Mouse (Mus musculus): ENCODE data around the gene Mlf1. TPM values are rescaled to one million over a fixed set of nuclear protein-coding genes. Genes with fewer than 3 reads are reported as not detected.

The Mlf1 gene
- polyA plus RNA-seq, 1 experiment from 2014 or later = 35.2 TPM

GRCm38 (mm10) chr3:67358376-67358775 is 15.5 kb upstream of the Mlf1 start:
- ATAC-seq = no peak
- H3K9me3 ChIP-seq (ENCODE audit: control insufficient read depth, low read length) = no peaks in the 10 kb centered on the region
- H3K4me3 ChIP-seq (ENCODE audit: low read length) = no peak overlapping the region
- no peaks in the 10 kb centered on the region for H3K27me3 ChIP-seq (replicated peaks; ENCODE audit: control insufficient read depth, insufficient read depth, low read length)
- 54% methylated on average over 7 of the region's 7 CpGs for WGBS
- no peak overlapping the region for H3K9ac ChIP-seq (ENCODE audit: low read depth, low read length)
- H3K4me1 ChIP-seq (ENCODE audit: control insufficient read depth, insufficient read depth, low read depth, low read length) = no peaks in the 10 kb centered on the region
- no peak overlapping the region for H3K4me2 ChIP-seq (ENCODE audit: low read length)
- no peaks in the 10 kb centered on the region for H3K36me3 ChIP-seq (ENCODE audit: control insufficient read depth, insufficient read depth, low read length)
- no peak overlapping the region for H3K27ac ChIP-seq (ENCODE audit: low read depth, low read length)

DNA sequence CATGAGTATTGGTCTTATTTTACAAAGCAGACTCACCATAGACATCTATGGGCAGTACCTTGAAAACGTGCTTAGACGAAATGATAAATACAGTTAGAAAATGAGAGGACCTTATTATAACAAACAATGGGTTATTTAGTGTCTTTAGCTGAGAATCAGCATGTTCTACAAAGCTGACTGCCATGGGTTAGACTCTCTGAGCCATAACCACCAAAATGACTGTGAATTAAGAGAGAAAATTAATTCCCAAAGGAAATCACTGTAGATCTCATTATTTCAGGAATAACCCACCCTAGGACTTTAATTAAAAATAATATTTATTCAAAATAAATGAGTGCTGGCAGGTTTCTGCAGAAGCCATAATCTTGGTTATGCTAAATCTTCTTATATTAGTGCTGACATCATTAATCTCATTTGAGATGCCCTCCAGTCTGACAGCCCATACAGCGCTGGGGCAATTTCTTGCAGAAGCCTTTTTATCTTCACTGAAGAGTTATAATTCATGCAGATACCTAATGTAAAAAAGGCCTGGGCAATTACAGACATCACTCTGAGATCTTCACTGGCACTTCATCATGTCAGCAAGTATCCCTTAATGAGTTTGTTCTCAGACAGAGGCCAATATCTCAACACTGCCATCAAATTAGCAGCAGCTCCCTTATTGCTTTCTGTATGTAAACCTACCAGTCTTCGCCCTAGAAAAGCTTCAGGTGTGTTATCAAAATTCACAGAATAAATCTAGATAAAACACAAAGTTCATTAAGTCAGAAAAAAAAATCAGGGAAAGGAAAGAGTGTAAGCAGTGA is 7.6 kb upstream of the Mlf1 start:
- peak; percentile 76 for ATAC-seq
- no peak overlapping the region for H3K27ac ChIP-seq (ENCODE audit: low read depth, low read length)
- no peak overlapping the region for H3K9ac ChIP-seq (ENCODE audit: low read depth, low read length)
- no peaks in the 10 kb centered on the region; the same call in 1 of the 2 replicates for H3K27me3 ChIP-seq (replicated peaks; ENCODE audit: control insufficient read depth, insufficient read depth, low read length)
- no peak overlapping the region for H3K4me2 ChIP-seq (ENCODE audit: low read length)
- WGBS = 61% methylated on average over 4 of the region's 4 CpGs
- H3K4me1 ChIP-seq (ENCODE audit: control insufficient read depth, insufficient read depth, low read depth, low read length) = no peaks in the 10 kb centered on the region
- no peaks in the 10 kb centered on the region for H3K36me3 ChIP-seq (ENCODE audit: control insufficient read depth, insufficient read depth, low read length)
- no peak overlapping the region for H3K4me3 ChIP-seq (ENCODE audit: low read length)
- H3K9me3 ChIP-seq (ENCODE audit: control insufficient read depth, low read length) = no peaks in the 10 kb centered on the region

GRCm38 (mm10) chr3:67367481-67367880 is 6.4 kb upstream of the Mlf1 start:
- no peak for ATAC-seq
- H3K4me1 ChIP-seq (ENCODE audit: control insufficient read depth, insufficient read depth, low read depth, low read length) = no peaks in the 10 kb centered on the region
- no peaks in the 10 kb centered on the region for H3K36me3 ChIP-seq (ENCODE audit: control insufficient read depth, insufficient read depth, low read length)
- no peaks in the 10 kb centered on the region for H3K9me3 ChIP-seq (ENCODE audit: control insufficient read depth, low read length)
- H3K27ac ChIP-seq (ENCODE audit: low read depth, low read length) = no peak overlapping the region
- WGBS = 76% methylated on average over 6 of the region's 6 CpGs
- peaks cover 3% of the 10 kb centered on the region; the same call in 1 of the 2 replicates for H3K27me3 ChIP-seq (replicated peaks; ENCODE audit: control insufficient read depth, insufficient read depth, low read length)
- no peak overlapping the region for H3K4me2 ChIP-seq (ENCODE audit: low read length)
- no peak overlapping the region for H3K4me3 ChIP-seq (ENCODE audit: low read length)
- H3K9ac ChIP-seq (ENCODE audit: low read depth, low read length) = no peak overlapping the region

DNA sequence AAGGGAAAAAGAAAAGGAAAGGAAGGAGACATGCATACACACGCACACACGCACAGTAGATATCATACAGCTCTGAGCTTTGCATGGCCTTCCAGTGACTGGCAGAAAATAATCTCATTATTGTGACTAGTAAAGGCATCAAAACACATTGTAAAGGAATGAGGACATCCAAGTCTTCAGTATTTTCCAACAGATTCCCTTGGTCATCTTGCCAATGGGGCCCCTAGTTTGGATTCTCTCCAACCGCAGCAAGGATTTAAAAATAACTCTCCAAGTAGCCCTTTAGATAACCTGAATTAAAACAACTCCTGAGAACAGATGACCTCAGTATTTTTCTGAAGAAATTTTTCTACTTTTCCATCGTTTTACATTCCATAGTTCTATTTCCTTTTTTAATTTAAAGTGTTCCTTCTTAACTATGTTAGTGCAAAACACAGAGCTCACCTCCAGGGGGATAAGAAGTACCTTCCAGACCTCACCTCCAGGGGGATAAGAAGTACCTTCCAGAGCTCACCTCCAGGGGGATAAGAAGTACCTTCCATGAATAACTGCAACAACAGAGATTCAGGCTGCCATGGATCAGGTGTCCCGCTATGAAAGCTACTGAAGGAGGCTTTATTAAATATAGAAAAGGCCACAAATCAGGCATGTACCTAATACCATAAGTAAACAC is 4.4 kb upstream of the Mlf1 start:
- no peaks in the 10 kb centered on the region for H3K36me3 ChIP-seq (ENCODE audit: control insufficient read depth, insufficient read depth, low read length)
- 84% methylated on average over 5 of the region's 5 CpGs for WGBS

GRCm38 (mm10) chr3:67372194-67372593 is 1.7 kb upstream of the Mlf1 start:
- Histone ChIP-seq H3K27me3 (replicated peaks; ENCODE audit: control insufficient read depth, insufficient read depth, low read length) (peaks cover 3% of the 10 kb centered on the region), H3K36me3 (ENCODE audit: control insufficient read depth, insufficient read depth, low read length) (no peaks in the 10 kb centered on the region), H3K4me1 (ENCODE audit: control insufficient read depth, insufficient read depth, low read depth, low read length) (peaks cover 4% of the 10 kb centered on the region; the same call in 1 of the 2 replicates), H3K4me2 (ENCODE audit: low read length) (no peak overlapping the region), H3K9me3 (ENCODE audit: control insufficient read depth, low read length) (no peaks in the 10 kb centered on the region), H3K4me3 (ENCODE audit: low read length) (no peak overlapping the region), H3K9ac (ENCODE audit: low read depth, low read length) (no peak overlapping the region), H3K27ac (ENCODE audit: low read depth, low read length) (no peak overlapping the region)
- WGBS = 78% methylated on average over 4 of the region's 4 CpGs
- ATAC-seq = no peak

More for the DNA sequence above, 4.4 kb upstream of the Mlf1 start:
- Histone ChIP-seq H3K9ac (ENCODE audit: low read depth, low read length) (no peak overlapping the region), H3K4me2 (ENCODE audit: low read length) (no peak overlapping the region), H3K4me3 (ENCODE audit: low read length) (no peak overlapping the region), H3K27ac (ENCODE audit: low read depth, low read length) (no peak overlapping the region), H3K27me3 (replicated peaks; ENCODE audit: control insufficient read depth, insufficient read depth, low read length) (peaks cover 3% of the 10 kb centered on the region; the same call in 1 of the 2 replicates), H3K4me1 (ENCODE audit: control insufficient read depth, insufficient read depth, low read depth, low read length) (peaks cover 3% of the 10 kb centered on the region; the same call in 1 of the 2 replicates), H3K9me3 (ENCODE audit: control insufficient read depth, low read length) (no peaks in the 10 kb centered on the region)
- ATAC-seq = no peak

- no peak for ATAC-seq
- Histone ChIP-seq H3K9me3 (ENCODE audit: control insufficient read depth, low read length) (no peaks in the 10 kb centered on the region), H3K4me1 (ENCODE audit: control insufficient read depth, insufficient read depth, low read depth, low read length) (peaks cover 4% of the 10 kb centered on the region; the same call in 1 of the 2 replicates), H3K9ac (ENCODE audit: low read depth, low read length) (no peak overlapping the region), H3K4me3 (ENCODE audit: low read length) (no peak overlapping the region), H3K36me3 (ENCODE audit: control insufficient read depth, insufficient read depth, low read length) (no peaks in the 10 kb centered on the region), H3K4me2 (ENCODE audit: low read length) (no peak overlapping the region), H3K27me3 (replicated peaks; ENCODE audit: control insufficient read depth, insufficient read depth, low read length) (peaks cover 3% of the 10 kb centered on the region), H3K27ac (ENCODE audit: low read depth, low read length) (no peak overlapping the region)
- WGBS = 60% methylated on average over 5 of the region's 5 CpGs
Observed at GRCm38 (mm10) chr3:67372781-67373180, 1.1 kb upstream of the Mlf1 start.

DNA sequence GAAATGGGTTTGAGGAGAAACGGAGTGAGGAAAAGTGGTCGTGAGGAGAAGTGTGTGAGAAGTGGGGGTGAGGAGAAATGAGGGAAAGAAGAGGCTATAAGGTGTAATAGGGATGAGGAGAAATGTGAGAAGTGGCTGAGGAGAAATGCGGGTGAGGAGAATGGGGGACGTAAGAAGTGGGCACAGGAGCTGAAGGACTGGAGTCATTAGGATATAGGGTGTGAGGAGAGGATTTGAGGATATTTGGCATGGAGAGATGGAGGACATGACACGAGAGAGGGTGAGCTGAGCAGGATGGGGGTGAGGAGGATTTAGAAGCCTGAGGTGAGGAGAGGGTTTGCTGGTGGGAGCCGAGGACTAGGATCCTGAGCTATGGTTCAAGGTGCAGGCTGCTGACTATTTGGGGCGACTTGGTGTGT is 472 bp downstream of the Mlf1 start:
- H3K9ac ChIP-seq (ENCODE audit: low read depth, low read length) = peak overlapping the region; percentile 75
- 31% methylated on average over 7 of the region's 7 CpGs for WGBS
- H3K27me3 ChIP-seq (replicated peaks; ENCODE audit: control insufficient read depth, insufficient read depth, low read length) = peaks cover 3% of the 10 kb centered on the region
- peak; percentile 56 for ATAC-seq
- H3K4me3 ChIP-seq (ENCODE audit: low read length) = peak overlapping the region; percentile 72
- peaks cover 4% of the 10 kb centered on the region; the same call in 1 of the 2 replicates for H3K4me1 ChIP-seq (ENCODE audit: control insufficient read depth, insufficient read depth, low read depth, low read length)
- H3K4me2 ChIP-seq (ENCODE audit: low read length) = peak overlapping the region; percentile 95
- H3K9me3 ChIP-seq (ENCODE audit: control insufficient read depth, low read length) = no peaks in the 10 kb centered on the region
- H3K36me3 ChIP-seq (ENCODE audit: control insufficient read depth, insufficient read depth, low read length) = no peaks in the 10 kb centered on the region
- H3K27ac ChIP-seq (ENCODE audit: low read depth, low read length) = no peak overlapping the region

DNA sequence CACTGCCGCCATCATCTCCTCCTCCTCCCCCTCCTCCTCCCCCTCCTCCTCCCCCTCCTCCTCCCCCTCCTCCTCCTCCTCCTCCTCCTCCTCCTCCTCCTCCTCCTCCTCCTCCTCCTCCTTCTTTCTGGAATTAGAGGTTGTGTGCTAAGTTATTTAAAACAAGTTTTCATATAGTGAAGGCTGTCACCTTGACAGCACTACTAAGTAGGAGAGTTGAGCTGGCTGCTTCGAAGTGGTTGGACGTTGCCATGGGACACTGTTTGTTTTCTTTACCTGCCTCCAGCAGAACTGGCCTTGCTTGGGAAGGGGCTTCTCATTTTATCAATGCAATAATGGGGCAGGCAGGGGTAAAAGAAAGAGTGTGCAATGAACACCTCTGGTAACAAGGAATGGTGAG is 1.2 kb downstream of the Mlf1 start, which contains the start of gene Gm17402:
Gm17402 (minus strand) TSS at position 101 of the 400 bp plus-strand sequence.
- H3K4me1 ChIP-seq (ENCODE audit: control insufficient read depth, insufficient read depth, low read depth, low read length) = peaks cover 4% of the 10 kb centered on the region; the same call in 1 of the 2 replicates

DNA sequence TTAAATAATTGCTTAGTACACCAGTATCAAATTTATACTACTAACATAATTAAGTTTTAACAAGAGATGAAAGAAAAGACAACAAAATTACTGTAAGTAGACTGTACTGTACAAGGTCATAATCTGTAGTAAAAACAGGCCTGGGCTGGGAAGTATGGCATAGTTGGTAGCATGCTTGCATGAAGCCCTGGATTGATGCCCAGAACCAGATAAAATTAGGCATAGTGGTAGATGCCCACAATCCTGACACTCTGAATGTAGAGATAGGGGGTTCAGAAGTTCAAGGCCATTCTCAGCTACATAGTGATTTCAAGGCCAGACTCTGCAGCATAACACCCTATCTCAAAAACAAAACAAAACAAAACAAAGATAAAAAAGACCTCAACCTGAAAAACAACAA is 4.3 kb downstream of the Mlf1 start:
- Histone ChIP-seq H3K4me1 (ENCODE audit: control insufficient read depth, insufficient read depth, low read depth, low read length) (peaks cover 4% of the 10 kb centered on the region; the same call in 1 of the 2 replicates), H3K9me3 (ENCODE audit: control insufficient read depth, low read length) (no peaks in the 10 kb centered on the region), H3K27me3 (replicated peaks; ENCODE audit: control insufficient read depth, insufficient read depth, low read length) (no peaks in the 10 kb centered on the region; the same call in 1 of the 2 replicates), H3K4me3 (ENCODE audit: low read length) (no peak overlapping the region), H3K27ac (ENCODE audit: low read depth, low read length) (no peak overlapping the region), H3K36me3 (ENCODE audit: control insufficient read depth, insufficient read depth, low read length) (no peaks in the 10 kb centered on the region), H3K9ac (ENCODE audit: low read depth, low read length) (no peak overlapping the region), H3K4me2 (ENCODE audit: low read length) (no peak overlapping the region)
- ATAC-seq = no peak

More for the DNA sequence above, 1.2 kb downstream of the Mlf1 start, which contains the start of gene Gm17402:
- Histone ChIP-seq H3K4me3 (ENCODE audit: low read length) (peak within 1 kb of the TSS; percentile 72), H3K36me3 (ENCODE audit: control insufficient read depth, insufficient read depth, low read length) (no peaks in the 10 kb centered on the region), H3K9ac (ENCODE audit: low read depth, low read length) (peak within 1 kb of the TSS; percentile 75), H3K9me3 (ENCODE audit: control insufficient read depth, low read length) (no peaks in the 10 kb centered on the region), H3K27ac (ENCODE audit: low read depth, low read length) (no peak within 1 kb of the TSS), H3K4me2 (ENCODE audit: low read length) (peak within 1 kb of the TSS; percentile 95), H3K27me3 (replicated peaks; ENCODE audit: control insufficient read depth, insufficient read depth, low read length) (peaks cover 3% of the 10 kb centered on the region)
- no peak for ATAC-seq
- 63% methylated on average over 3 of the region's 3 CpGs for WGBS

All from hindbrain, embryonic 16.5 days (tissue).